Mouse (Mus musculus) midbrain, postnatal 0 days (tissue): ENCODE measurements around the gene Frmd4b. TPM values are rescaled to one million over a fixed set of nuclear protein-coding genes. Genes with fewer than 3 reads are reported as not detected.

ENCODE experiments used
- ATAC-seq: fragments of 200-750 bp; cut with Nextera tagmentation; 2 replicates; pipeline ENCODE4 v1.8.0; 2017; ENCODE audit warnings: moderate number of reproducible peaks, mild to moderate bottlenecking, moderate TSS enrichment, moderate library complexity; ENCODE audit not compliant: low FRiP score
- DNase-seq: peaks from one replicate; pipeline ENCODE4 v3.0.0-alpha.2; 2015; ENCODE audit warnings: low spot score
- H3K27ac ChIP-seq: fragments of 300-500 bp; sonication (generic); 2 replicates; pipeline ENCODE4 v1.5.1; 2014; ENCODE audit warnings: low read depth, mild to moderate bottlenecking, low read length, mixed read lengths
- H3K27me3 ChIP-seq: fragments of 300-500 bp; sonication (generic); 2 replicates; pipeline ENCODE4 v1.6.1; 2014; ENCODE audit warnings: low read length, control low read depth, mixed read lengths; ENCODE audit not compliant: insufficient read depth
- H3K36me3 ChIP-seq: fragments of 300-500 bp; sonication (generic); 2 replicates; pipeline ENCODE4 v1.6.1; 2014; ENCODE audit warnings: low read length, control low read depth, mixed read lengths; ENCODE audit not compliant: insufficient read depth
- H3K4me1 ChIP-seq: fragments of 300-500 bp; sonication (generic); 2 replicates; pipeline ENCODE4 v1.6.1; 2014; ENCODE audit warnings: mild to moderate bottlenecking, control low read depth, antibody characterized with exemption, low read length, mixed read lengths; ENCODE audit not compliant: insufficient read depth
- H3K4me2 ChIP-seq: fragments of 300-500 bp; sonication (generic); 2 replicates; pipeline ENCODE4 v1.6.1; 2014; ENCODE audit warnings: low read depth, mild to moderate bottlenecking, low read length, mixed read lengths; ENCODE audit not compliant: poor library complexity, severe bottlenecking
- H3K4me3 ChIP-seq: fragments of 300-500 bp; sonication (generic); 2 replicates; pipeline ENCODE4 v1.5.1; 2014; ENCODE audit warnings: low read depth, mild to moderate bottlenecking, low read length, moderate library complexity
- H3K9ac ChIP-seq: fragments of 300-500 bp; sonication (generic); replicated peaks from 2 replicates; pipeline ENCODE4 v1.6.1; 2014; ENCODE audit warnings: mild to moderate bottlenecking, low read length, moderate library complexity, mixed read lengths; ENCODE audit not compliant: poor library complexity, severe bottlenecking
- H3K9me3 ChIP-seq: fragments of 300-500 bp; sonication (generic); 2 replicates; pipeline ENCODE4 v1.6.1; 2016; ENCODE audit warnings: low read length, control low read depth
- CTCF ChIP-seq: IDR thresholded peaks from 2 replicates; pipeline ENCODE4 v1.5.1; 2016; ENCODE audit warnings: antibody characterized with exemption, mild to moderate bottlenecking
- WGBS: fragments of 180-500 bp; shearing (Covaris S2); extraction: QIAGEN DNeasy Blood & Tissue Kit; methylation state at CpG from one replicate; pipeline ENCODE4 v1.1.7; 2014; 5-methylcytosine and 5-hydroxymethylcytosine counted together
- polyA plus RNA-seq: library from polyadenylated mRNA; unstranded; fragments of >200 nt; fragmentation: Nextera tagmentation; extraction: Ambion mirVana; gene quantifications from 2 replicates; pipeline ENCODE4 v1.2.1, GENCODE M21; 2015
- total RNA-seq: library from RNA; depleted of rRNA; stranded (reverse); fragments of >200 nt; gene quantifications from 2 replicates; pipeline ENCODE4 v1.2.3, GENCODE M21; 2014

Frmd4b gene
- total and polyA plus RNA-seq, 2 experiments from 2014 or later, result 7.9 to 20.7 TPM

- peaks cover 3% of the 10 kb centered on the region; the same call in 1 of the 2 replicates for H3K4me1 ChIP-seq
- H3K36me3 ChIP-seq, result no peaks in the 10 kb centered on the region
- no peak overlapping the region for H3K9ac ChIP-seq
- H3K27ac ChIP-seq, result no peak overlapping the region
- no peaks in the 10 kb centered on the region for H3K27me3 ChIP-seq
- TF ChIP-seq CTCF, result no peak
- no peak overlapping the region for H3K4me3 ChIP-seq
- 66% methylated on average over 2 of the region's 2 CpGs for WGBS
- H3K4me2 ChIP-seq, result no peak overlapping the region
- ATAC-seq (no peak), DNase-seq (no peak)
- H3K9me3 ChIP-seq, result no peaks in the 10 kb centered on the region
Observed at GRCm38 (mm10) chr6:97610051-97610450, 7.3 kb downstream of the Frmd4b start.

- H3K9ac ChIP-seq, result no peak overlapping the region
- WGBS, result 68% methylated on average over 3 of the region's 3 CpGs
- H3K4me2 ChIP-seq, result no peak overlapping the region
- H3K9me3 ChIP-seq, result no peaks in the 10 kb centered on the region
- H3K4me3 ChIP-seq, result no peak overlapping the region
- no peak for TF ChIP-seq CTCF
- no peak overlapping the region for H3K27ac ChIP-seq
- H3K27me3 ChIP-seq, result no peaks in the 10 kb centered on the region
- H3K36me3 ChIP-seq, result no peaks in the 10 kb centered on the region
- DNase-seq (no peak), ATAC-seq (no peak)
- H3K4me1 ChIP-seq, result no peaks in the 10 kb centered on the region
Observed at GRCm38 (mm10) chr6:97607646-97608045, 9.7 kb downstream of the Frmd4b start.

- Histone ChIP-seq H3K27me3 (no peaks in the 10 kb centered on the region), H3K9ac (no peak overlapping the region), H3K4me3 (no peak overlapping the region), H3K9me3 (no peaks in the 10 kb centered on the region), H3K36me3 (no peaks in the 10 kb centered on the region), H3K27ac (no peak overlapping the region), H3K4me2 (no peak overlapping the region), H3K4me1 (no peaks in the 10 kb centered on the region)
- WGBS, result 46% methylated on average over 3 of the region's 3 CpGs
- no peak for TF ChIP-seq CTCF
- ATAC-seq, result no peak
- DNase-seq, result peak; percentile 64
Observed at GRCm38 (mm10) chr6:97595218-97595617, 22.1 kb downstream of the Frmd4b start.

- H3K4me3 ChIP-seq, result no peak overlapping the region
- H3K4me1 ChIP-seq, result no peaks in the 10 kb centered on the region
- 95% methylated on average over 7 of the region's 7 CpGs for WGBS
- H3K9me3 ChIP-seq, result no peaks in the 10 kb centered on the region
- H3K27ac ChIP-seq, result no peak overlapping the region
- no peak overlapping the region for H3K4me2 ChIP-seq
- no peak for TF ChIP-seq CTCF
- no peaks in the 10 kb centered on the region for H3K27me3 ChIP-seq
- H3K36me3 ChIP-seq, result no peaks in the 10 kb centered on the region
- no peak for DNase-seq
- ATAC-seq, result no peak
- no peak overlapping the region for H3K9ac ChIP-seq
Observed at GRCm38 (mm10) chr6:97594589-97594988, 22.8 kb downstream of the Frmd4b start.

- no peaks in the 10 kb centered on the region for H3K9me3 ChIP-seq
- no peak overlapping the region for H3K4me3 ChIP-seq
- no peak for TF ChIP-seq CTCF
- 66% methylated on average over 5 of the region's 5 CpGs for WGBS
- H3K27ac ChIP-seq, result no peak overlapping the region
- H3K4me2 ChIP-seq, result no peak overlapping the region
- H3K9ac ChIP-seq, result no peak overlapping the region
- no peaks in the 10 kb centered on the region for H3K36me3 ChIP-seq
- DNase-seq (peak; percentile 39), ATAC-seq (no peak)
- no peaks in the 10 kb centered on the region for H3K27me3 ChIP-seq
- no peaks in the 10 kb centered on the region for H3K4me1 ChIP-seq
Observed at GRCm38 (mm10) chr6:97590230-97590629, 27.1 kb downstream of the Frmd4b start.

GRCm38 (mm10) chr6:97589581-97589980 lies 27.8 kb downstream of the Frmd4b start:
- no peak for TF ChIP-seq CTCF
- no peaks in the 10 kb centered on the region for H3K4me1 ChIP-seq
- no peak overlapping the region for H3K27ac ChIP-seq
- DNase-seq (no peak), ATAC-seq (no peak)
- no peaks in the 10 kb centered on the region for H3K9me3 ChIP-seq
- H3K4me3 ChIP-seq, result no peak overlapping the region
- no peak overlapping the region for H3K4me2 ChIP-seq
- H3K9ac ChIP-seq, result no peak overlapping the region
- H3K36me3 ChIP-seq, result no peaks in the 10 kb centered on the region
- H3K27me3 ChIP-seq, result no peaks in the 10 kb centered on the region
- WGBS, result 73% methylated on average over 3 of the region's 3 CpGs

GRCm38 (mm10) chr6:97589031-97589430 lies 28.3 kb downstream of the Frmd4b start:
- Histone ChIP-seq H3K9me3 (no peaks in the 10 kb centered on the region), H3K4me3 (no peak overlapping the region), H3K4me2 (no peak overlapping the region), H3K9ac (no peak overlapping the region), H3K36me3 (no peaks in the 10 kb centered on the region), H3K27ac (no peak overlapping the region), H3K27me3 (no peaks in the 10 kb centered on the region), H3K4me1 (no peaks in the 10 kb centered on the region)
- TF ChIP-seq CTCF, result no peak
- no peak for DNase-seq
- WGBS, result 82% methylated on average over 7 of the region's 7 CpGs
- ATAC-seq, result no peak
